Mouse (Mus musculus): Measurements from ENCODE around the gene Asb18. TPM values are rescaled to one million over a fixed set of nuclear protein-coding genes. Genes with fewer than 3 reads are reported as not detected.

The Asb18 gene
- not detected in 2 replicates for polyA plus RNA-seq (2012; ENCODE audit: insufficient read depth, insufficient read length, low replicate concordance, missing spikeins)

- TF ChIP-seq POLR2A (IDR thresholded peaks at IDR 0.05; ENCODE audit: insufficient read depth, low read depth, low read length) = no peak
- no peak for TF ChIP-seq CTCF (IDR thresholded peaks at IDR 0.05; ENCODE audit: insufficient read depth, low read depth, low read length)
- Histone ChIP-seq H3K4me1 (ENCODE audit: control insufficient read depth, insufficient read depth, low read length) (no peaks in the 10 kb centered on the region), H3K4me3 (ENCODE audit: insufficient read depth, low read depth, low read length) (no peak within 1 kb of the TSS), H3K27ac (ENCODE audit: insufficient read depth, low read depth, low read length) (no peak within 1 kb of the TSS)
- WGBS = 90% methylated on average over 5 of the region's 5 CpGs
Observed at GRCm38 (mm10) chr1:90014446-90014845, at the start of gene Asb18. Gene Asb18 (minus strand): TSS chr1:90014666.

DNA sequence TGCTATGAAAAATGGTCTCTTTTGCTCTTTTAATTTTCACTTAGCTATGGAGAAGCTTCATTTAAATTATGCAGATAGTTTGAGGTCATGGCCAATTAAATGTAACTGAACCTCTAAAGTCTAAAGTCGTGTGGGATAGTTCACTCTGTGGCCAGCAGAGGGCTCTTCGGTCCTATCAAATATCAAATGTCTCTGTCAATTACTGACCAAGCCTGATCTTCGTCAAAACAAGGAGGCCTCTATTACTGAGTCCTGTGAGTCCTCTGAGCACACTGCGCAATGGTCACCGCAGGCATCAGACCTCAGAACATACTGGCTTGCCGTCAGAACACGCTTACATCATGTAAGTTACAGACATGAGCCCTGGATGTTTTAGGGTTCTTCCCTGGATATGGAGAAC is 46.1 kb upstream of the Asb18 start:
- Histone ChIP-seq H3K4me1 (ENCODE audit: control insufficient read depth, insufficient read depth, low read length) (peaks cover 2% of the 10 kb centered on the region), H3K4me3 (ENCODE audit: insufficient read depth, low read depth, low read length) (no peak overlapping the region), H3K27ac (ENCODE audit: insufficient read depth, low read depth, low read length) (no peak overlapping the region)
- 13% methylated on average over 7 of the region's 7 CpGs for whole genome bisulfite sequencing
- TF ChIP-seq CTCF (IDR thresholded peaks at IDR 0.05; ENCODE audit: insufficient read depth, low read depth, low read length) (no peak), POLR2A (IDR thresholded peaks at IDR 0.05; ENCODE audit: insufficient read depth, low read depth, low read length) (no peak)

DNA sequence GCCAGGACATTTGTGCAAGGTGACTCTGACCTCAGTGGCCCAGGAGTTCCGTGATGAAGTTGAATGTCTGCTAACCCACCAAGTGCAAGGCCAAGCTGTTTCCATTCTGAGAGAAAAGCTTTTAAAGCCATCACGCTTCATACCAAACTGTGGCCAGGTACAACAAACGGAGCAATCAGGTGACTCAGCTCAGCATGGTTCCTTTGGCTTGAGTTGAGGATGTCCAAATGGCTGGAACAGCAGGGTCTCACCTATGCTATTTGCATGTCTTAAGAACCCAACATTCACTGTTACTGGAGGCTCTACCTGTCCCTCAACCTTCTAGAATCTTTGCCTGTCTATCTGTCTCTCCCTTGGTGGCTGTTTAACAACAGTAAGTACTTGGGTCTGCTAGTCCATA is 45.6 kb upstream of the Asb18 start:
- H3K4me3 ChIP-seq (ENCODE audit: insufficient read depth, low read depth, low read length) = no peak overlapping the region
- TF ChIP-seq CTCF (IDR thresholded peaks at IDR 0.05; ENCODE audit: insufficient read depth, low read depth, low read length) = no peak
- TF ChIP-seq POLR2A (IDR thresholded peaks at IDR 0.05; ENCODE audit: insufficient read depth, low read depth, low read length) = no peak
- H3K4me1 ChIP-seq (ENCODE audit: control insufficient read depth, insufficient read depth, low read length) = peaks cover 2% of the 10 kb centered on the region
- 78% methylated on average over 3 of the region's 3 CpGs for WGBS
- no peak overlapping the region for H3K27ac ChIP-seq (ENCODE audit: insufficient read depth, low read depth, low read length)

DNA sequence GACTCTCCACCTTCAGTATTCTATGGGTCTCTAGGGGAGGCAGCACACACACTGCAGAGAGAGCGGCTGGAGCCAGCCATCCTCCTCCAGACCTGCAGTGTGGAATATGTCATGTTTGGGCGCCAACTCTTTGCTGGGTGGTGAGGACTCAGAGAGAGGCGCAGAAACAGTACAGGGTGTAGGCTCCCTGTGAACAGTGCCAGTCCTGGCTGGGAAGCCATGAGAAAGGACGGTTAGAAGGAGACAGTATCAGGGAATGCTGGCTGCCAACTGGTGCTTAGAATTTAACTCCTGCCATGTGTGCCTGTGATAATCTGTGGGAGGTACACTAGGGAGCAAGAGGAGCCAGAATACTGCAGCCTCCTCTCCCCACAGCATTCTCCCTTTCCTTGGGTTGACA is 40.5 kb upstream of the Asb18 start:
- TF ChIP-seq CTCF (IDR thresholded peaks at IDR 0.05; ENCODE audit: insufficient read depth, low read depth, low read length) (no peak), POLR2A (IDR thresholded peaks at IDR 0.05; ENCODE audit: insufficient read depth, low read depth, low read length) (no peak)
- 76% methylated on average over 4 of the region's 4 CpGs for WGBS

DNA sequence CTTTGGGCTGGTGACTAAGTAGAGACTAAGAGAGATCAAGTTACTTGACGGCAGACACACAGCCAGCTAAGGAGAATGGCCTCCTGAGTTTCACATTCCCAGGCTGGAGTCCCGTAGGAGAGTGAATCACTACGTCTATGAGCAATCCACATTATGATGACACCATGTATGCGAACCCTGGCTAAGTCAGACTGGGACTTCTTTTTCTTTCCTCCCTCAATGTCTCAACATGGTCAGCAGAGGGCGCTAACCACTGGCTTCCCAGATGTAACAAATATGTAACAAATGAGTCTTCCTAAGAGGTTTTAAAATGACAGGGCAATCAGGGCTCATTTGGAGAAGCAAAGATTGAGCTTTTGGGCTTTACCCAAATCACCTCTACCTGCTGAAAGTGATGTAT is 36.9 kb upstream of the Asb18 start:
- no peak for TF ChIP-seq POLR2A (IDR thresholded peaks at IDR 0.05; ENCODE audit: insufficient read depth, low read depth, low read length)
- no peak for TF ChIP-seq CTCF (IDR thresholded peaks at IDR 0.05; ENCODE audit: insufficient read depth, low read depth, low read length)

More for the DNA sequence above, 40.5 kb upstream of the Asb18 start:
- Histone ChIP-seq H3K27ac (ENCODE audit: insufficient read depth, low read depth, low read length) (no peak overlapping the region), H3K4me3 (ENCODE audit: insufficient read depth, low read depth, low read length) (no peak overlapping the region), H3K4me1 (ENCODE audit: control insufficient read depth, insufficient read depth, low read length) (0 out of 2 replicates have a peak, but pooled peaks cover 5% of the 10 kb centered on the region)

GRCm38 (mm10) chr1:90050046-90050739 is 35.7 kb upstream of the Asb18 start:
- Histone ChIP-seq H3K4me3 (ENCODE audit: insufficient read depth, low read depth, low read length) (no peak overlapping the region), H3K4me1 (ENCODE audit: control insufficient read depth, insufficient read depth, low read length) (0 out of 2 replicates have a peak, but pooled peaks cover 5% of the 10 kb centered on the region), H3K27ac (ENCODE audit: insufficient read depth, low read depth, low read length) (no peak overlapping the region)
- TF ChIP-seq POLR2A (IDR thresholded peaks at IDR 0.05; ENCODE audit: insufficient read depth, low read depth, low read length) (no peak), CTCF (IDR thresholded peaks at IDR 0.05; ENCODE audit: insufficient read depth, low read depth, low read length) (no peak)
- 39% methylated on average over 20 of the region's 20 CpGs for whole genome bisulfite sequencing

More for the DNA sequence above, 36.9 kb upstream of the Asb18 start:
- Histone ChIP-seq H3K27ac (ENCODE audit: insufficient read depth, low read depth, low read length) (no peak overlapping the region), H3K4me1 (ENCODE audit: control insufficient read depth, insufficient read depth, low read length) (0 out of 2 replicates have a peak, but pooled peaks cover 5% of the 10 kb centered on the region), H3K4me3 (ENCODE audit: insufficient read depth, low read depth, low read length) (no peak overlapping the region)
- 32% methylated on average over 5 of the region's 5 CpGs for WGBS

GRCm38 (mm10) chr1:90028305-90028704 is 13.8 kb upstream of the Asb18 start:
- Histone ChIP-seq H3K4me1 (ENCODE audit: control insufficient read depth, insufficient read depth, low read length) (no peaks in the 10 kb centered on the region), H3K4me3 (ENCODE audit: insufficient read depth, low read depth, low read length) (no peak overlapping the region), H3K27ac (ENCODE audit: insufficient read depth, low read depth, low read length) (no peak overlapping the region)
- TF ChIP-seq POLR2A (IDR thresholded peaks at IDR 0.05; ENCODE audit: insufficient read depth, low read depth, low read length) = no peak
- TF ChIP-seq CTCF (IDR thresholded peaks at IDR 0.05; ENCODE audit: insufficient read depth, low read depth, low read length) = no peak
- 74% methylated on average over 2 of the region's 2 CpGs for WGBS

DNA sequence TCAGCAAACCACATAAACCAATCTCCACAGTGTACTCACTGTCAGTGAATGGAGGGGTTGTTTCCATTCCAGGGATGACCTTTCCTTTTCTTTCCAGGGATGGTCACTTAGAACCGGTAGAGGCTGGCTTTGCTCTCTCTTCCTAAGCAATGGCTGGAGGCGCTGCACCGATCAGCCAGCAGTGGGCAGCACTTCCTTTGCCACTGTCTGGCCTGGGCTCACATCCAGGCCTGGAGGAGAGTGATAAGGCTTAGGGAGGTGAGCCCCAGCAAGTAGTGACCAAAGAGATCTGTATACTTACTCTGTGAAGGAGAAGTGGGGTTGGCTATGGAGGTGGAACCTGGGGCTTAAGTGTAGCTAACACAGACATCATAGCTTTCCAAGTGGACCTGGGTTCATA is 12.5 kb upstream of the Asb18 start:
- 48% methylated on average over 3 of the region's 3 CpGs for WGBS
- TF ChIP-seq CTCF (IDR thresholded peaks at IDR 0.05; ENCODE audit: insufficient read depth, low read depth, low read length) (no peak), POLR2A (IDR thresholded peaks at IDR 0.05; ENCODE audit: insufficient read depth, low read depth, low read length) (no peak)
- Histone ChIP-seq H3K4me1 (ENCODE audit: control insufficient read depth, insufficient read depth, low read length) (no peaks in the 10 kb centered on the region), H3K4me3 (ENCODE audit: insufficient read depth, low read depth, low read length) (no peak overlapping the region), H3K27ac (ENCODE audit: insufficient read depth, low read depth, low read length) (no peak overlapping the region)

- WGBS = 83% methylated on average over 5 of the region's 5 CpGs
- Histone ChIP-seq H3K4me1 (ENCODE audit: control insufficient read depth, insufficient read depth, low read length) (no peaks in the 10 kb centered on the region), H3K27ac (ENCODE audit: insufficient read depth, low read depth, low read length) (no peak overlapping the region), H3K4me3 (ENCODE audit: insufficient read depth, low read depth, low read length) (no peak overlapping the region)
- TF ChIP-seq POLR2A (IDR thresholded peaks at IDR 0.05; ENCODE audit: insufficient read depth, low read depth, low read length) (no peak), CTCF (IDR thresholded peaks at IDR 0.05; ENCODE audit: insufficient read depth, low read depth, low read length) (no peak)
Observed at GRCm38 (mm10) chr1:90020336-90020735, 5.9 kb upstream of the Asb18 start.

Measured in olfactory bulb, adult 2 months (tissue).